Mouse (Mus musculus) liver, embryonic 14.5 days (tissue): ENCODE measurements at regions not wholly inside any gene's neighbourhood (a gene's known extent, or its start where the extent isn't known, plus 50 kb on each side); places are given as distances from the start of the nearest gene placed in this dataset.

Experiments
- ATAC-seq: fragments of 200-750 bp; cut with Nextera tagmentation; 2 replicates; pipeline ENCODE4 v1.8.0; 2017; ENCODE audit warnings: moderate number of reproducible peaks, mild to moderate bottlenecking, moderate library complexity; ENCODE audit not compliant: insufficient read depth
- DNase-seq, 3 experiments: peaks; one replicate each; pipeline ENCODE4 v3.0.0-alpha.2; 2012 to 2013; ENCODE audit warnings: low read depth in 3 of 3, low spot score in 3 of 3
- H3K27ac ChIP-seq: fragments of 300-500 bp; sonication (generic); 2 replicates; pipeline ENCODE4 v1.5.1; 2014; ENCODE audit warnings: moderate library complexity, mild to moderate bottlenecking, control low read depth, inconsistent platforms
- H3K27me3 ChIP-seq: fragments of 300-500 bp; sonication (generic); 2 replicates; pipeline ENCODE4 v1.6.1; 2014; ENCODE audit warnings: mild to moderate bottlenecking, low read length, moderate library complexity; ENCODE audit not compliant: control insufficient read depth, insufficient read depth
- H3K36me3 ChIP-seq: fragments of 300-500 bp; sonication (generic); replicated peaks from 2 replicates; pipeline ENCODE4 v1.6.1; 2014; ENCODE audit warnings: low read depth; ENCODE audit not compliant: control insufficient read depth, insufficient read depth
- H3K4me1 ChIP-seq, 2 experiments: fragments of 200-500 bp in 1 of 2; fragments of 300-500 bp in 1 of 2; sonication (generic) in 1 of 2; replicated peaks; 2 replicates each; pipeline ENCODE4 v1.6.1; 2012 to 2014; ENCODE audit warnings: antibody characterized with exemption in 1 of 2, inconsistent platforms in 1 of 2, low read length in 1 of 2; ENCODE audit not compliant: control insufficient read depth in 2 of 2, insufficient read depth in 2 of 2
- H3K4me2 ChIP-seq: fragments of 300-500 bp; sonication (generic); 2 replicates; pipeline ENCODE4 v1.6.1; 2014; ENCODE audit warnings: low read depth, mild to moderate bottlenecking, control low read depth, moderate library complexity
- H3K4me3 ChIP-seq, 2 experiments: fragments of 200-500 bp in 1 of 2; fragments of 300-500 bp in 1 of 2; sonication (generic) in 1 of 2; 2 replicates each; pipeline ENCODE4 v1.5.1; 2012 to 2014; ENCODE audit warnings: low read depth in 2 of 2, low read length in 2 of 2, mild to moderate bottlenecking in 2 of 2, control low read depth in 1 of 2, inconsistent platforms in 1 of 2, moderate library complexity in 1 of 2; ENCODE audit not compliant: insufficient read depth in 1 of 2
- H3K9ac ChIP-seq: fragments of 300-500 bp; sonication (generic); replicated peaks from 2 replicates; pipeline ENCODE4 v1.6.1; 2014; ENCODE audit warnings: mild to moderate bottlenecking, control low read depth, moderate library complexity
- H3K9me3 ChIP-seq: fragments of 300-500 bp; sonication (generic); 2 replicates; pipeline ENCODE4 v1.6.1; 2016; ENCODE audit warnings: low read length, mixed read lengths; ENCODE audit not compliant: control insufficient read depth
- CTCF ChIP-seq: IDR thresholded peaks from 2 replicates; pipeline ENCODE4 v1.5.1; 2016; ENCODE audit warnings: antibody characterized with exemption, low read depth, control low read depth
- EP300 ChIP-seq: IDR thresholded peaks from 2 replicates; pipeline ENCODE4 v1.6.1; 2016; ENCODE audit warnings: antibody characterized with exemption, low read depth
- WGBS: fragments of 180-500 bp; shearing (Covaris S2); extraction: QIAGEN DNeasy Blood & Tissue Kit; methylation state at CpG from one replicate; pipeline ENCODE4 v1.1.7; 2014; ENCODE audit not compliant: insufficient replicate concordance; 5-methylcytosine and 5-hydroxymethylcytosine counted together

DNA sequence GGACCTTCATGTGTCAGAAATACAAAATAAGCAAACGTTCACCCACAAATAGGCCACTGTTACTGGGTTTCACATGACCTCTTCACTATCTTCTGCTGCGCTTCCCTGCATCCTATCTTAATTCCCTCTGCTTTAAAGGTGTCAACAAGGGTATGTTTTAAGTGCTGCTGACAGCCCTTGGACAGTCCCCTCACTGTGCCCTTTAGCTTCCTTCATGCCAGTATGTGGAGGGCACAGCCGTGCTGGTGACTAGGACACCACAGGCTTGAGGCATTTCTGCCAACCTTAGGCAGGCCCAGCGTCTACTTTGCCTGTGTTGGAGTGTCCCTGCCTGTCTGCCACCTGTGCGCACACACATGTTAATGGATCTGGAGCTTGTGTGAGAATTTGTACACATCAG lies 63.9 kb upstream of the Zfp536 start:
- no peaks in the 10 kb centered on the region for H3K27me3 ChIP-seq
- TF ChIP-seq EP300, result no peak
- TF ChIP-seq CTCF, result no peak
- no peak overlapping the region for H3K27ac ChIP-seq
- ATAC-seq (no peak), DNase-seq (no peak)
- H3K9me3 ChIP-seq, result no peaks in the 10 kb centered on the region
- 63% methylated on average over 5 of the region's 5 CpGs for WGBS
- no peak overlapping the region for H3K4me2 ChIP-seq
- H3K4me1 ChIP-seq, result no peaks in the 10 kb centered on the region
- no peak overlapping the region for H3K4me3 ChIP-seq
- no peaks in the 10 kb centered on the region for H3K36me3 ChIP-seq
- H3K9ac ChIP-seq, result no peak overlapping the region

GRCm38 (mm10) chr7:37833420-37833819 lies 60.0 kb upstream of the Zfp536 start:
- DNase-seq (no peak), ATAC-seq (no peak)
- Histone ChIP-seq H3K27me3 (no peaks in the 10 kb centered on the region), H3K36me3 (no peaks in the 10 kb centered on the region), H3K9me3 (no peaks in the 10 kb centered on the region), H3K4me1 (no peaks in the 10 kb centered on the region), H3K9ac (no peak overlapping the region), H3K27ac (no peak overlapping the region), H3K4me3 (no peak overlapping the region), H3K4me2 (no peak overlapping the region)
- WGBS, result 75% methylated on average over 8 of the region's 8 CpGs
- TF ChIP-seq EP300, result no peak

DNA sequence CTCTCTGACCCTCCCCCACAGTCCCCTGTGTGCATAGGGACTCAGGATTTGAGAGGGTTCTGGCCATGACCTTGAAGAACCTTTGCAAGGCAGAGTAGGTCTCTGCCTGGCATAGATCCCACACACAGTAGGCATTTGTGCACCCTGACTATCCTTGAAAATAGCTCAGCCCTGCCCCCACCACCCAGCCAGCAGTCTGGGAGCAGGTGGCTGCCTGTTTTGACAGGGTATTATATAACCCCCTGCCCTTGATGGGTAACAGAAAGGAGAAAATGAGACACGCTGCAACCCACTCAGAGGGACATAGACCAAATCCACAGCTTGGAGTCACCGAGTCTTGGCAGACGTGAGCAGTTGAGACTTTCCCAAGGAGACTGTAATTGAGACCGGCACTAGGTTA lies 58.9 kb upstream of the Zfp536 start:
- TF ChIP-seq EP300 (no peak), CTCF (no peak)
- DNase-seq (no peak), ATAC-seq (no peak)
- Histone ChIP-seq H3K4me1 (no peaks in the 10 kb centered on the region), H3K4me3 (no peak overlapping the region), H3K4me2 (no peak overlapping the region), H3K9me3 (no peaks in the 10 kb centered on the region), H3K27ac (no peak overlapping the region), H3K9ac (no peak overlapping the region), H3K36me3 (no peaks in the 10 kb centered on the region), H3K27me3 (no peaks in the 10 kb centered on the region)
- 67% methylated on average over 4 of the region's 4 CpGs for WGBS

GRCm38 (mm10) chr7:37825766-37826165 lies 52.3 kb upstream of the Zfp536 start:
- H3K27me3 ChIP-seq, result no peaks in the 10 kb centered on the region
- DNase-seq (no peak), ATAC-seq (no peak)
- TF ChIP-seq CTCF (no peak), EP300 (no peak)
- no peak overlapping the region for H3K27ac ChIP-seq
- WGBS, result 67% methylated on average over 5 of the region's 5 CpGs
- H3K36me3 ChIP-seq, result no peaks in the 10 kb centered on the region
- no peaks in the 10 kb centered on the region for H3K9me3 ChIP-seq
- H3K4me1 ChIP-seq, result peaks cover 1 to 3% of the 10 kb centered on the region in 2 experiments; a peak in 1 of 4 replicates
- H3K9ac ChIP-seq, result no peak overlapping the region
- H3K4me3 ChIP-seq, result no peak overlapping the region
- H3K4me2 ChIP-seq, result no peak overlapping the region
